Mouse (Mus musculus) embryonic facial prominence, embryonic 15.5 days (tissue): ENCODE data around the gene Slc46a3. TPM values are rescaled to one million over a fixed set of nuclear protein-coding genes. Genes with fewer than 3 reads are reported as not detected.
A peak's percentile ranks its signal among the peaks of the same experiment; 100 is the strongest.

ENCODE experiments used
- ATAC-seq: fragments of 200-750 bp; cut with Nextera tagmentation; 2 replicates; pipeline ENCODE4 v1.8.0; 2017; ENCODE audit warnings: low read depth, moderate TSS enrichment; ENCODE audit not compliant: insufficient number of reproducible peaks, low FRiP score, low TSS enrichment
- H3K27ac ChIP-seq: fragments of 300-500 bp; sonication (generic); replicated peaks from 2 replicates; pipeline ENCODE4 v1.5.1; 2015; ENCODE audit warnings: mild to moderate bottlenecking, inconsistent platforms
- H3K27me3 ChIP-seq: fragments of 300-500 bp; sonication (generic); 2 replicates; pipeline ENCODE4 v1.6.1; 2015; ENCODE audit warnings: inconsistent platforms
- H3K36me3 ChIP-seq: fragments of 300-500 bp; sonication (generic); 2 replicates; pipeline ENCODE4 v1.6.1; 2015; ENCODE audit warnings: mild to moderate bottlenecking, inconsistent platforms
- H3K4me1 ChIP-seq: fragments of 300-500 bp; sonication (generic); 2 replicates; pipeline ENCODE4 v1.6.1; 2015; ENCODE audit warnings: inconsistent platforms
- H3K4me2 ChIP-seq: fragments of 300-500 bp; sonication (generic); replicated peaks from 2 replicates; pipeline ENCODE4 v1.6.1; 2015; ENCODE audit warnings: mild to moderate bottlenecking, inconsistent platforms
- H3K4me3 ChIP-seq: fragments of 300-500 bp; sonication (generic); replicated peaks from 2 replicates; pipeline ENCODE4 v1.5.1; 2015; ENCODE audit warnings: mild to moderate bottlenecking, inconsistent platforms
- H3K9ac ChIP-seq: fragments of 300-500 bp; sonication (generic); 2 replicates; pipeline ENCODE4 v1.6.1; 2015; ENCODE audit warnings: inconsistent platforms
- H3K9me3 ChIP-seq: fragments of 300-500 bp; sonication (generic); replicated peaks from 2 replicates; pipeline ENCODE4 v1.6.1; 2016; ENCODE audit warnings: inconsistent platforms
- WGBS: fragments of 180-500 bp; shearing (Covaris S2); methylation state at CpG from one replicate; pipeline ENCODE4 v1.1.7; 2015; 5-methylcytosine and 5-hydroxymethylcytosine counted together
- polyA plus RNA-seq: library from polyadenylated mRNA; unstranded; fragments of >200 nt; fragmentation: Nextera tagmentation; extraction: Ambion mirVana; gene quantifications from 2 replicates; pipeline ENCODE4 v1.2.1, GENCODE M21; 2015

Slc46a3 gene
- polyA plus RNA-seq, 1 experiment from 2014 or later: 4.6 TPM

DNA sequence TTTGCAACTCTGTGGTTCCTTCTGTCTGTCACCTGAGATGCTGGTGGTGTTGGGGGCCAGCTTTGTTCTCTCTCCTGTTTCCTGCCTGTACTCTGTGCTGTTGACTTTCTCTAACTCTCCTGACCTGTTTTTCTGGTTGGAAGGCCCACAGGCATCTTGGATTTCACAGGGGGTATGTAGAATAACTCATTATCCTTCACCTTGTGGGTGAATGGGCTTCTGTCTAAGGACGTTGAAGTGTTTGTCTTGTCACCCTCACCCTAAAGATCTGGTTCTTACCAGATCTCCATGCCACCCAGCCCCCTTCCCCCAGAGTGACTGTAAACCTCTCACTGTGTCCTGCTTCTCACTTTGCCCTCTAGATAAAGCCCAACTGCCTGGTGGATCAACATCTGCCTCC is 24.3 kb downstream of the Slc46a3 start:
- Histone ChIP-seq H3K36me3 (peaks cover 75% of the 10 kb centered on the region), H3K27ac (peak overlapping the region; percentile 80), H3K27me3 (no peaks in the 10 kb centered on the region), H3K4me2 (no peak overlapping the region), H3K4me1 (no peaks in the 10 kb centered on the region), H3K9me3 (no peaks in the 10 kb centered on the region), H3K9ac (no peak overlapping the region), H3K4me3 (no peak overlapping the region)
- no peak for ATAC-seq
- WGBS: 70% methylated on average over 1 of the region's 1 CpGs

DNA sequence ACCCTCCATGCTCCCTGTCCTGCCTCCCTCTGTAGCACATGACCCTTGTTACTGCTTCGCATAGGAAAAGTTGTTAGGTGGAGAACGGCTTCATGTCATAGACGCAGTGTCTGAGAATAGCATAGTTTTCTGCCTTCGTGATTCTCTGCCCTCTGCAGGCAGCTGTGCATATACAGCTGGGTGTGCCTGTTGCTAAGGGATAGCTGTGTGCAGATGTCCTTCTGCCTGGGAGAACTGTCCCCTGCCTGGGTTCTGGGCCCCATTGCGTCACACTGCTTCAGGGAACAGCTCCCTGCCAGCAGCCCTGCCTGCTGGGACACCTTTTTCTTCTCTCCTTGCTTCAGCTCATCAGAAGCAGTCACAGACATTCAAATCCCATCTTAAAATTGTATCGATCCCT is 25.0 kb downstream of the Slc46a3 start:
- WGBS: 80% methylated on average over 6 of the region's 6 CpGs
- H3K4me3 ChIP-seq: no peak overlapping the region
- no peak overlapping the region for H3K9ac ChIP-seq
- H3K27ac ChIP-seq: peak overlapping the region; percentile 80
- no peaks in the 10 kb centered on the region for H3K27me3 ChIP-seq
- H3K4me1 ChIP-seq: no peaks in the 10 kb centered on the region
- H3K9me3 ChIP-seq: no peaks in the 10 kb centered on the region
- 0 out of 2 replicates have a peak, but pooled peaks have one; percentile 31 for ATAC-seq
- H3K36me3 ChIP-seq: peaks cover 75% of the 10 kb centered on the region
- H3K4me2 ChIP-seq: no peak overlapping the region

GRCm38 (mm10) chr5:147868674-147869073 is 25.9 kb downstream of the Slc46a3 start:
- peaks cover 75% of the 10 kb centered on the region for H3K36me3 ChIP-seq
- no peak for ATAC-seq
- no peak overlapping the region for H3K27ac ChIP-seq
- no peaks in the 10 kb centered on the region for H3K27me3 ChIP-seq
- H3K9ac ChIP-seq: no peak overlapping the region
- no peak overlapping the region for H3K4me2 ChIP-seq
- no peak overlapping the region for H3K4me3 ChIP-seq
- no peaks in the 10 kb centered on the region for H3K4me1 ChIP-seq
- 91% methylated on average over 4 of the region's 4 CpGs for WGBS
- no peaks in the 10 kb centered on the region for H3K9me3 ChIP-seq

DNA sequence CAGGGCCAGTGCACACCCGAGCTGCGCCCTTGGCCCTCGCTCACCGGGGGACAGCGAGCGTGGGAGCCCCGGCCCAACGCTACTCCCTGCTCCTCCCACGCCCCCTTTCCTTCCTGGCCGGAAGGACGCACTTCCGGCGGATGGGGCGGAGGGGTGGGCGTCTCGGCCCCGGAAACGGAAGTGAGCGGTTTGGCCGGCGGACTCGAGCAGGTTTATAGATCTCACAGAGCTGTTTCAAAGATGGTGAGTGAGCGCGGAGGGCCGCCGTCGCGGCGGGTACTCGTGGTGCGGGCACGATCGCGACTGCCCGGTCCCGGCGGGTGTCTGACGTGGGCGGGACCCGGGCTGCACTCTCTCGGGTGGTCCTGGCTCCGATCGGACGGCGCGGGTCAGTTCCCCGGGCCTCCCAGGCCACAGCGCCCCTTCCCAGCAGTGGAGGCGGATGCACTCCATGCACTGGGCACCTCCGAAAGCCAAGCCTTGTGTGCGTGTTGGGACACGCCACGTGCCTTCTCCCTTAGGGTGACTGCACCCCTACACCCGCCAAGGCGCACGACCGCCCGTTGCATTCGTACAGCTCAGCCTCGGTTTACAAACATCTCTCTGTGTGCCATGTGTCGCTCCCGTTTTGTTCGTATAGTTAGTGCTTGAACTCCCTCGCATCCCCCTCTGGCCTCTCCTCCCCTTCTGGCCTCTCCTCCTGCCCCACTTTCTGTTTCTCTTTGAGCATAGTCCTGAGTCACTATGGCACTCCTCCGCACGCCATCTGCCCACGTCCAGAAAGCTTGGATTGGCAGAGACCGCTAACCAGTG is 34.0 kb downstream of the Slc46a3 start, which contains the start of gene Pomp:
Gene Pomp, plus strand, starts transcription at position 13 of the 813 bp plus-strand sequence.
- H3K4me2 ChIP-seq: peak within 1 kb of the TSS; percentile 79
- peak within 1 kb of the TSS; percentile 84 for H3K4me3 ChIP-seq
- peak within 1 kb of the TSS; percentile 80 for H3K9ac ChIP-seq
- H3K9me3 ChIP-seq: no peaks in the 10 kb centered on the region
- under 1% methylated on average over 68 of the region's 68 CpGs for WGBS
- peak; percentile 87 for ATAC-seq
- peaks cover 34% of the 10 kb centered on the region for H3K36me3 ChIP-seq
- peak within 1 kb of the TSS; percentile 87 for H3K27ac ChIP-seq
- H3K27me3 ChIP-seq: no peaks in the 10 kb centered on the region
- H3K4me1 ChIP-seq: peaks cover 19% of the 10 kb centered on the region

DNA sequence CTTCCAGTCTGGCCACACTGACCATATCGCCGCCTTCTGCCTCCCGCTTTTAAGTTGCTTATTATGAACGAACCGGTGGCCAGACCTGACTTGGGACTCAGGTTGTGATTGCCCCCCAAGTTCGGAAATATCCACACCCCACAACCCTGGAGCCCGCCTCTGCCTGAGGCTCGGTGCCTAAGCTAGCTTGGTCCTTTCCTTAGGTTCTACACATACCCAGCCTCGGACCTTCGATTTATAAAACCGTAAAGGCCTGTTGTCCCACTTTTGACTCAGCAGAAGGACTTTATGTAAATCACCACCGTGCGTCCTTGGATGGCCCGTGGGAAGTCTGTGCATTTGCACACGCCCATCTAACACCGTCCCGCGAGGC is 34.6 kb downstream of the Slc46a3 start:
- peak overlapping the region; percentile 79 for H3K4me2 ChIP-seq
- peak overlapping the region; percentile 87 for H3K27ac ChIP-seq
- H3K4me3 ChIP-seq: peak overlapping the region; percentile 84
- H3K9ac ChIP-seq: peak overlapping the region; percentile 80
- H3K36me3 ChIP-seq: peaks cover 29% of the 10 kb centered on the region
- WGBS: under 1% methylated on average over 18 of the region's 18 CpGs
- H3K27me3 ChIP-seq: no peaks in the 10 kb centered on the region
- H3K9me3 ChIP-seq: no peaks in the 10 kb centered on the region
- peaks cover 19% of the 10 kb centered on the region for H3K4me1 ChIP-seq
- ATAC-seq: peak; percentile 5; the same call in 1 of the 2 replicates

DNA sequence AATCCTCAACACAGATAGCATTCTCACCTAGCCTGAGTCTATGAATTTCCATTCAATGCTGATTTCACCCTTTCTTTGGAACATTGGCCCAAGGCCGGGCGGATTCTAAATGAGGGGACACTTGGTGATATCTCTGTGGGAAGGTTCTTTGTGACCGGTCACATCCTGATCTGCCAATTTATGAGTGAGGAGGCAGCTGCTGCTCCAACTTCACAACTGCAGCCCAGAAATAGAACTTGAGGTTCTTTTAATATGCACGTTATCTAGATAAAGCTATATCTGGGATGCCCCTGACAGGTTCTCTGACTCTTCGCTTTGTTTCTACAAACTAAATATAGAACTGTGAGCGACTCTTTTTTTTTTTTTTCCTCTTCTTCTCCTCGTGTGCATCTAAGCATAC is 44.4 kb downstream of the Slc46a3 start:
- Histone ChIP-seq H3K4me1 (peaks cover 10% of the 10 kb centered on the region), H3K27me3 (no peaks in the 10 kb centered on the region), H3K9ac (no peak overlapping the region), H3K36me3 (no peaks in the 10 kb centered on the region), H3K4me3 (no peak overlapping the region), H3K4me2 (no peak overlapping the region), H3K9me3 (no peaks in the 10 kb centered on the region), H3K27ac (no peak overlapping the region)
- no peak for ATAC-seq
- WGBS: 74% methylated on average over 7 of the region's 7 CpGs

DNA sequence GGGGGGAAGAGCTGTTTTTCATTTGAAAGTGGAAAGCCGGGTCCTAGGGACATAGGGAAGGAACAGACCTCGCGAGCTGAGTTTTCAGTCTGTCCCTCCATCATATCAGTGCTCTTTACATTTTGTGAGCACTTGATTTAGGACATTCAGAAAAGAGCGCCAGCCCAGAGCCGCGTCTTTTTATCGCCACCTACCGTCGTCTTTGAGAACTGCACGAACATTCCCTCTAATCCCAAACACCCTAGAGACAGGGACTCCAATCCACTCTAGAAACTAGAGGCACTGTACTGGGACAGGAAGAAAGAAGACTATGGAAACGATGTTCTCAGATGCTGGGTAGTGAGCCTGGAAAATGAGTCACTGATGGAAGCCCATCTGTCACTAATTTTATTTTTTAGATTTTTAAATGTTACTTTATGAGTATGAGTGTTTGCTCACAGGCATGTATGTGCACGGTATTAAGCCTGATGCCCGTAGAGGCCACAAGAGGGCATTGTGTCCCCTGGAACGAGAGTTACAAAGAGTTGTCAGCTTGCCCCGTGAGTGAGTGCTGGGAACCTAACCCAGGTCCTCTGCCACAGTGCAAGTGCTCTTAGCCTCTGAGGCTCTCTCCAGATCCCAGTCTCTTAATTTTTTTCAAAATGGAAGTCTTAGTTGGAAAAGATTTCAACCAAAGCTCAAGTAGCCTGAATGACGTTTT is 46.3 kb downstream of the Slc46a3 start:
- no peak overlapping the region for H3K27ac ChIP-seq
- no peak overlapping the region for H3K4me2 ChIP-seq
- peaks cover 10% of the 10 kb centered on the region for H3K4me1 ChIP-seq
- no peak overlapping the region for H3K4me3 ChIP-seq
- no peaks in the 10 kb centered on the region for H3K9me3 ChIP-seq
- no peaks in the 10 kb centered on the region for H3K36me3 ChIP-seq
- H3K9ac ChIP-seq: no peak overlapping the region
- no peak for ATAC-seq
- WGBS: 23% methylated on average over 16 of the region's 16 CpGs
- no peaks in the 10 kb centered on the region for H3K27me3 ChIP-seq

- no peaks in the 10 kb centered on the region for H3K9me3 ChIP-seq
- no peak for ATAC-seq
- WGBS: 40% methylated on average over 5 of the region's 5 CpGs
- H3K36me3 ChIP-seq: no peaks in the 10 kb centered on the region
- peaks cover 10% of the 10 kb centered on the region for H3K4me1 ChIP-seq
- H3K9ac ChIP-seq: no peak overlapping the region
- no peaks in the 10 kb centered on the region for H3K27me3 ChIP-seq
- no peak overlapping the region for H3K4me2 ChIP-seq
- no peak overlapping the region for H3K27ac ChIP-seq
- no peak overlapping the region for H3K4me3 ChIP-seq
These were observed 47.3 kb downstream of the Slc46a3 start for GRCm38 (mm10) chr5:147847361-147847760.

- no peaks in the 10 kb centered on the region for H3K9me3 ChIP-seq
- no peak overlapping the region for H3K4me2 ChIP-seq
- no peaks in the 10 kb centered on the region for H3K36me3 ChIP-seq
- no peak for ATAC-seq
- H3K27ac ChIP-seq: no peak overlapping the region
- peaks cover 10% of the 10 kb centered on the region for H3K4me1 ChIP-seq
- 58% methylated on average over 3 of the region's 3 CpGs for WGBS
- no peaks in the 10 kb centered on the region for H3K27me3 ChIP-seq
- H3K9ac ChIP-seq: no peak overlapping the region
- H3K4me3 ChIP-seq: no peak overlapping the region
These were observed 49.3 kb downstream of the Slc46a3 start for GRCm38 (mm10) chr5:147845319-147845718.

DNA sequence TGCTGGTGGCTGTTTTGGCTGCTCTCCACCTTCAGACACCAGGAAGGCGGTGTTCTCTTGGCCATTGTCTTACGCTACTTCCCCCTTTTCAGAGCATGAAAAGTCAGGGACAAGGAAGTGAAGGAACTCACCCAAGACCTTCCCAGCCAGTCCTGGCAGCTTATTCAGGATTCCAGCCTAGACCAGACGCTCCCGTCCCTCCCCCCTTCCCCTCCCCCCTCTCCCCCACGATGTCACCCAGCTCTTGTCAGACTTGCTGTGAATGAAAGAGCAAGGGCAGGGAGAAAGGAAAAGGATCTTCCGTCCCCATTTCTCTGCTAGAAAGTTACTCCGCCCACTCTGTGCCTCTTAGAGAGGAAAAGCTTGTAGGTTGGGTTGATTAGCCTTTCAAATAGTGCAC is 51.3 kb downstream of the Slc46a3 start:
- H3K9me3 ChIP-seq: no peaks in the 10 kb centered on the region
- no peak overlapping the region for H3K27ac ChIP-seq
- H3K27me3 ChIP-seq: no peaks in the 10 kb centered on the region
- WGBS: 57% methylated on average over 7 of the region's 7 CpGs
- H3K4me2 ChIP-seq: no peak overlapping the region
- no peak overlapping the region for H3K4me3 ChIP-seq
- H3K9ac ChIP-seq: no peak overlapping the region
- H3K4me1 ChIP-seq: peaks cover 10% of the 10 kb centered on the region
- H3K36me3 ChIP-seq: no peaks in the 10 kb centered on the region
- ATAC-seq: no peak

GRCm38 (mm10) chr5:147839418-147839817 is 55.2 kb downstream of the Slc46a3 start:
- Histone ChIP-seq H3K27me3 (peaks cover 11% of the 10 kb centered on the region), H3K9ac (no peak overlapping the region), H3K4me1 (no peaks in the 10 kb centered on the region), H3K4me2 (no peak overlapping the region), H3K36me3 (no peaks in the 10 kb centered on the region), H3K9me3 (no peaks in the 10 kb centered on the region), H3K27ac (no peak overlapping the region), H3K4me3 (no peak overlapping the region)
- 70% methylated on average over 12 of the region's 12 CpGs for whole genome bisulfite sequencing
- no peak for ATAC-seq
